Mouse (Mus musculus) hindbrain, embryonic 10.5 days (tissue): ENCODE measurements around the gene Slc13a4. TPM values are rescaled to one million over a fixed set of nuclear protein-coding genes. Genes with fewer than 3 reads are reported as not detected.

Source experiments
- DNase-seq: peaks from one replicate; pipeline ENCODE4 v3.0.0-alpha.2; 2017; ENCODE audit warnings: low spot score
- H3K27ac ChIP-seq: fragments of 300-500 bp; sonication (generic); 2 replicates; pipeline ENCODE4 v1.5.1; 2016; ENCODE audit warnings: mild to moderate bottlenecking, moderate library complexity
- H3K27me3 ChIP-seq: fragments of 300-500 bp; sonication (generic); 2 replicates; pipeline ENCODE4 v1.6.1; 2016; ENCODE audit warnings: mild to moderate bottlenecking; ENCODE audit not compliant: poor library complexity, insufficient read depth, severe bottlenecking
- H3K36me3 ChIP-seq: fragments of 300-500 bp; sonication (generic); 2 replicates; pipeline ENCODE4 v1.6.1; 2016; ENCODE audit warnings: mild to moderate bottlenecking, moderate library complexity
- H3K4me1 ChIP-seq: fragments of 300-500 bp; sonication (generic); replicated peaks from 2 replicates; pipeline ENCODE4 v1.6.1; 2016; ENCODE audit warnings: mild to moderate bottlenecking
- H3K4me3 ChIP-seq: fragments of 300-500 bp; sonication (generic); 2 replicates; pipeline ENCODE4 v1.5.1; 2016; ENCODE audit warnings: mild to moderate bottlenecking, moderate library complexity
- H3K9me3 ChIP-seq: fragments of 300-500 bp; sonication (generic); 2 replicates; pipeline ENCODE4 v1.6.1; 2016; ENCODE audit warnings: mild to moderate bottlenecking, moderate library complexity
- WGBS: fragments of 180-500 bp; shearing (Covaris S2); methylation state at CpG from one replicate; pipeline ENCODE4 v1.1.7; 2016; 5-methylcytosine and 5-hydroxymethylcytosine counted together
- polyA plus RNA-seq: library from polyadenylated mRNA; unstranded; fragments of >200 nt; fragmentation: Nextera tagmentation; extraction: Ambion mirVana; gene quantifications from 2 replicates; pipeline ENCODE4 v1.2.1, GENCODE M21; 2016

The Slc13a4 gene
- polyA plus RNA-seq, 1 experiment from 2014 or later: 0.72 TPM

- H3K4me1 ChIP-seq: no peaks in the 10 kb centered on the region
- 0 out of 2 replicates have a peak, but pooled peaks cover 7% of the 10 kb centered on the region for H3K36me3 ChIP-seq
- H3K4me3 ChIP-seq: no peak overlapping the region
- H3K9me3 ChIP-seq: no peaks in the 10 kb centered on the region
- H3K27me3 ChIP-seq: no peaks in the 10 kb centered on the region
- no peak for DNase-seq
- no peak overlapping the region for H3K27ac ChIP-seq
- WGBS: 80% methylated on average over 13 of the region's 13 CpGs
These were observed 38.3 kb downstream of the Slc13a4 start for GRCm38 (mm10) chr6:35269643-35270042.

GRCm38 (mm10) chr6:35268711-35269110 lies 39.2 kb downstream of the Slc13a4 start:
- H3K27me3 ChIP-seq: no peaks in the 10 kb centered on the region
- H3K9me3 ChIP-seq: no peaks in the 10 kb centered on the region

DNA sequence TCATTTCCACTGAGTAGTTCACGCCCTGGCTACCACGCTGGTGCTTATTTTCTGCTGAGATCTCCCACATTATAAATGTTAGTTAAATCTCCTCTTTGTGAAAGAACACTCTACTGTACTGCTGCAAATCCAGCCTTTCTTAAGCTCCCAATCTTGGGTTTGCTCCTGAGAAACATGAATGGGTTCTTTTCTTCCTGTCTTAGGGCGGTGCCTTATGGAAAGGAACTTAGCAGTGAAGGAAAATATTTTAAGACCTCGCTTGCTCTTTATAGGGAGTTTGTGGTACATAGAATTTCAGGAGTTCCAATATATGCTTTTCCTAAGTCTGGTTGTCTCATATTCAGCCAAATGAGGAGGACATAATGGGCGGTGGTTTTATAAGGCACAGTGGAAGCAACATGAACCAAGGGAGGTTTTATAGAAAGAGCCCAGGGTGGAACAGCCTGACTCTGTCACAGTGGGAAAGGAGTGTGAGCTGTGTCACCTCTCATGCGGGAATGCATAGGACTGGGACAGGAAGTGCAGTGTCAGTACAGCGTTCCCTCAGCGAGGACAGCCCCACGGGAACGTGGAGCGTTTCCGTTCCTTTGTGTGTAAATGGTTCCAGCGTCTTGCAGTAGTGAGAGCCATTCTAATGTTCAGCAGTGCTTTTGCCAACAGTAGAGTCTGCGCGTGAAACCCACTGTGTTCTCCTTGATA lies 42.2 kb downstream of the Slc13a4 start:
- no peaks in the 10 kb centered on the region for H3K27me3 ChIP-seq
- no peak overlapping the region for H3K27ac ChIP-seq
- H3K9me3 ChIP-seq: no peaks in the 10 kb centered on the region
- H3K4me3 ChIP-seq: no peak overlapping the region
- no peaks in the 10 kb centered on the region for H3K4me1 ChIP-seq
- DNase-seq: no peak
- 87% methylated on average over 15 of the region's 15 CpGs for WGBS
- H3K36me3 ChIP-seq: peaks cover 39% of the 10 kb centered on the region

More at GRCm38 (mm10) chr6:35268711-35269110, 39.2 kb downstream of the Slc13a4 start:
- DNase-seq: no peak
- Histone ChIP-seq H3K36me3 (peaks cover 9% of the 10 kb centered on the region), H3K27ac (no peak overlapping the region), H3K4me3 (no peak overlapping the region), H3K4me1 (no peaks in the 10 kb centered on the region)
- WGBS: 96% methylated on average over 13 of the region's 13 CpGs

DNA sequence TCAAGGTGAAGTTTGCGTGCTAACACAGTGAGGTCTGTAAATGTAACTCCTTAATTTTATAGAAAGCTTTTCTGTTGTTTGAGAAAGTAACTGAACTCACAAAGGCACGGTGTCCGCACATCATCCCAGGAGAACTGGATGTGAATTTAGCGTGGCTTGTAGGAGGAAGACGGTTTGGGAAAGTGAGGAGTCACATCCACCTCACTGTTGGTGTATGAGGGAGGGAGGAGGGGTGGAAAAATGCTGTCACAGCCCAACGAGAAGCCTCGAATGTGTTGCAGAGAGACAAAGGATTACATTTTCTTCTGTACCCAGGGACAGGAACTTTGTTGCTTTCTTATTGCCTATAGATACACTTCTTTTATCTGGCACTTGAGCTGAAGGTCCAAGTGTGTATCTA lies 47.4 kb downstream of the Slc13a4 start:
- no peak overlapping the region for H3K4me3 ChIP-seq
- no peak for DNase-seq
- no peak overlapping the region for H3K27ac ChIP-seq
- no peaks in the 10 kb centered on the region for H3K27me3 ChIP-seq
- peaks cover 3% of the 10 kb centered on the region for H3K4me1 ChIP-seq
- H3K36me3 ChIP-seq: peaks cover 38% of the 10 kb centered on the region
- WGBS: 88% methylated on average over 7 of the region's 7 CpGs
- no peaks in the 10 kb centered on the region for H3K9me3 ChIP-seq

DNA sequence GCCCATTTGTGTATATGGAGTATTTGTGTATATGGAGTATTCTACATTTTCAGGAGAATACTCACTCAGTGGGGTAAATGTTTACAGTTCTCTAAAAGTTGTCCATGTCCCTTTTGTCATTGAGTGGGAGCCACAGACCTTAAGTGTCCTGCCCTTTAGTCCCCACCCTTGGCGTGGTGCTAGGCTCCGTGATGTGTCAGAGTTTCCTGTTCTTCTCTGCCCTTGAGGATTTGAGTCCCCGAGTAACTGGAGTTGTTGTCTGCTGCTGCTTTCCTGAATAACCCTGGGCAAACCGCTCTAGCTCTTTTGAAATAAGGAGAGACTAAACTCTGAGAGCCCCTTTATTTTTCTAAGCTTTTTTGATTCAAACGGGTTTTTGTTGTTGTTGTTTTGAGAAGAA lies 48.4 kb downstream of the Slc13a4 start:
- Histone ChIP-seq H3K4me1 (peaks cover 13% of the 10 kb centered on the region), H3K36me3 (peaks cover 38% of the 10 kb centered on the region), H3K4me3 (no peak overlapping the region), H3K9me3 (no peaks in the 10 kb centered on the region), H3K27me3 (no peaks in the 10 kb centered on the region), H3K27ac (no peak overlapping the region)
- 81% methylated on average over 5 of the region's 5 CpGs for WGBS
- DNase-seq: no peak

GRCm38 (mm10) chr6:35258922-35259321 lies 49.0 kb downstream of the Slc13a4 start:
- Histone ChIP-seq H3K36me3 (peaks cover 38% of the 10 kb centered on the region), H3K4me1 (peaks cover 19% of the 10 kb centered on the region), H3K4me3 (no peak overlapping the region), H3K27me3 (no peaks in the 10 kb centered on the region), H3K9me3 (no peaks in the 10 kb centered on the region), H3K27ac (no peak overlapping the region)
- 96% methylated on average over 2 of the region's 2 CpGs for WGBS
- DNase-seq: no peak

- no peak overlapping the region for H3K4me3 ChIP-seq
- H3K27me3 ChIP-seq: no peaks in the 10 kb centered on the region
- H3K36me3 ChIP-seq: peaks cover 26% of the 10 kb centered on the region
- H3K4me1 ChIP-seq: peaks cover 28% of the 10 kb centered on the region
- no peaks in the 10 kb centered on the region for H3K9me3 ChIP-seq
- DNase-seq: no peak
- no peak overlapping the region for H3K27ac ChIP-seq
- 87% methylated on average over 13 of the region's 13 CpGs for WGBS
These were observed 50.2 kb downstream of the Slc13a4 start for GRCm38 (mm10) chr6:35257626-35258190.

- Histone ChIP-seq H3K9me3 (no peaks in the 10 kb centered on the region), H3K27ac (no peak overlapping the region), H3K4me1 (peaks cover 33% of the 10 kb centered on the region), H3K27me3 (no peaks in the 10 kb centered on the region), H3K4me3 (no peak overlapping the region), H3K36me3 (peaks cover 16% of the 10 kb centered on the region)
- no peak for DNase-seq
- WGBS: 92% methylated on average over 7 of the region's 7 CpGs
These were observed 51.2 kb downstream of the Slc13a4 start for GRCm38 (mm10) chr6:35256691-35257090.

- Histone ChIP-seq H3K27ac (peak overlapping the region; percentile 1; the same call in 1 of the 2 replicates), H3K36me3 (no peaks in the 10 kb centered on the region), H3K27me3 (no peaks in the 10 kb centered on the region), H3K4me3 (peak overlapping the region; percentile 77; the same call in 1 of the 2 replicates), H3K9me3 (no peaks in the 10 kb centered on the region), H3K4me1 (peaks cover 33% of the 10 kb centered on the region)
- 81% methylated on average over 12 of the region's 12 CpGs for WGBS
- DNase-seq: no peak
These were observed 52.9 kb downstream of the Slc13a4 start for GRCm38 (mm10) chr6:35255017-35255416.

GRCm38 (mm10) chr6:35254136-35254904 lies 53.6 kb downstream of the Slc13a4 start:
- H3K36me3 ChIP-seq: no peaks in the 10 kb centered on the region
- H3K27me3 ChIP-seq: no peaks in the 10 kb centered on the region
- H3K4me1 ChIP-seq: peaks cover 34% of the 10 kb centered on the region
- 60% methylated on average over 9 of the region's 9 CpGs for WGBS
- no peak for DNase-seq
- H3K27ac ChIP-seq: peak overlapping the region; percentile 1; the same call in 1 of the 2 replicates
- peak overlapping the region; percentile 77 for H3K4me3 ChIP-seq
- H3K9me3 ChIP-seq: no peaks in the 10 kb centered on the region

DNA sequence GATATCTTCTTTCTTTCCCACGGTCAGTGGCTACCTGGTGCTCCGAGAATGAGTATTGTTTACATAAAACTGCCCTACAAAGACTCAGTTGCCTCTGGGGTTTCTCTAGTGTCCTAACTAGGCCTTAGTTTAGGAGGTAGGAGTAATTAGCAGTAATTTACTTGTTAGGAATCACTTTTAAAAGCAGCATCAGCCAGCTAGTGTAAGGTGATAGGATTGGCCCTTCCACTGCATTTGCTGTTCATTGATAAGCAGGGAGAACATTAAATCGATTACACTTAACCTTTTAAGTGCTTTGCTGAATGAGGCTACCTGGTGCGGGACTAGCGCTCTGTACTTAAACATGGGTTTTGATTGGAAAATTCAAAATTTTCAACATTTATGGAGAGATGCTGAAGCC lies 54.5 kb downstream of the Slc13a4 start:
- WGBS: 49% methylated on average over 5 of the region's 5 CpGs
- H3K27me3 ChIP-seq: no peaks in the 10 kb centered on the region
- peak overlapping the region; percentile 94 for H3K27ac ChIP-seq

GRCm38 (mm10) chr6:35252477-35253346 lies 55.2 kb downstream of the Slc13a4 start:
- H3K27me3 ChIP-seq: no peaks in the 10 kb centered on the region
- H3K36me3 ChIP-seq: peaks cover 4% of the 10 kb centered on the region; the same call in 1 of the 2 replicates
- under 1% methylated on average over 60 of the region's 60 CpGs for WGBS
- peaks cover 36% of the 10 kb centered on the region for H3K4me1 ChIP-seq
- DNase-seq: peak; percentile 92
- H3K9me3 ChIP-seq: no peaks in the 10 kb centered on the region
- peak overlapping the region; percentile 77 for H3K4me3 ChIP-seq
- peak overlapping the region; percentile 94 for H3K27ac ChIP-seq

More for the DNA sequence above, 54.5 kb downstream of the Slc13a4 start:
- no peak for DNase-seq
- H3K9me3 ChIP-seq: no peaks in the 10 kb centered on the region
- H3K4me3 ChIP-seq: peak overlapping the region; percentile 77
- H3K4me1 ChIP-seq: peaks cover 36% of the 10 kb centered on the region
- no peaks in the 10 kb centered on the region; the same call in 1 of the 2 replicates for H3K36me3 ChIP-seq
